8 mouse cellular contexts compared by ENCODE assay signal in the genomic region with DNA sequence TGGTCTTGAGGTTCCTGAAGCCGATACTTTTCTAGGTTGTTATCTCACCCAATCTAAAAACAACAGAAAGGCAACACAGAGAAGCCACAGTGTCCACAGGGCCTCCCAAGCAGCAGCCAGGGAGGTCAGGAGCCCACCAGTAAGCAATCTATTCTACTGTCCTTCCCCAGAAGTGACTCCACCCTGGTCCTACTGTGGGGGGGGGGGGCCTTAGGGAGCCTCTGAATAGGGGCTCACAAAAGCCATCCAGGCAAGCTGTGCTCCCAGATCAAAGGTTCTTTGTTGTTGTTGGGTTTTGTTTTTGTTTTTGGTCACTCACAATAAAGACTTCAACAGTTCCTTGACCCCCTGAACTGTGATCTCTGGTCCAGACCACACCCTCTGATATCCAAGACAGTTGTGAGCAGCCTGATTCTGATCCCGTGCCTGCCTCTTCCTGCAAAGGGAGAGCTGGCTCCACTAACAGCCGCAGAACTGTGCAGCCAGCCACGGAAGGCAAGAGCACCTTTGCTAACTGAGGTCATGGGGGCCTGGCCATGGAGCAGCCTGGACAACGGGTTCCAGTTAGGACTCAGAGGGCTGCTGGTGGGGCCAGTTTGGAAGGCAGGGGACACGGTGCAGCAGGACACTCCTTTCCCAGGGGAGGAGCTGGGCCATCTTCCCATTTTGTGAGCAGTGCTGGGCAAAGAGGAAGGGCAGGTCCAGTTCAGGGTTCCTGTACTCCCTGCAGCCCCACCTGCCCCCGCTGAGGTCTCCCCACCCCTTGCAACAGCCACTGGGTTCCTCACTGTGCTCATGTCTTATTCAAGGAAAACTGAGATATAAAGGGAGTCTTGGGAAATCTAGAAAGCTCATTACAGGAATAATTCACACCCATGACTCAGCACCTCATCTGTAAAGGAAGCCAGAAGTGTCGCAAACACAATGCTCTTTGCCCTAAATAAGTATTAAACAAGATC. TPM values are rescaled to one million over a fixed set of nuclear protein-coding genes. Genes with fewer than 3 reads are reported as not detected.
DNase-seq lines count a peak whose midpoint lies in the region; ATAC-seq lines count a peak whose summit lies in the region.

No protein-coding gene starts in this region.

- no peak overlapping the region for H3K4me2 ChIP-seq in midbrain, embryonic 11.5 days
- no peak overlapping the region for H3K4me2 ChIP-seq in midbrain, embryonic 15.5 days
- H3K4me2 ChIP-seq in limb, embryonic 15.5 days, result no peak overlapping the region

- no peak for DNase-seq in midbrain, embryonic 11.5 days (ENCODE audit: low spot score, missing footprints)
- no peak for DNase-seq in embryonic facial prominence, embryonic 10.5 days (ENCODE audit: low spot score)
- DNase-seq in skeletal muscle tissue, adult 2 months (ENCODE audit: low read depth, low spot score), result peak; percentile 59
- no peak for DNase-seq in layer of hippocampus, adult 18-20 months (ENCODE audit: low spot score in 2 of 2)
- no peak for DNase-seq in layer of hippocampus, adult 9-10 months (ENCODE audit: low spot score)

- H3K4me3 ChIP-seq in midbrain, embryonic 11.5 days (ENCODE audit: low read depth, low read length), result no peak overlapping the region
- no peak overlapping the region for H3K4me3 ChIP-seq in midbrain, embryonic 15.5 days
- no peak overlapping the region for H3K4me3 ChIP-seq in embryonic facial prominence, embryonic 10.5 days
- H3K4me3 ChIP-seq in limb, embryonic 15.5 days, result no peak overlapping the region

- WGBS in midbrain, embryonic 11.5 days, result 23% methylated on average over 8 of the region's 8 CpGs
- WGBS in midbrain, embryonic 15.5 days, result 22% methylated on average over 8 of the region's 8 CpGs
- WGBS in embryonic facial prominence, embryonic 10.5 days, result 21% methylated on average over 8 of the region's 8 CpGs
- WGBS in limb, embryonic 15.5 days, result 30% methylated on average over 8 of the region's 8 CpGs

- no peak overlapping the region for H3K27ac ChIP-seq in midbrain, embryonic 11.5 days (ENCODE audit: low read depth, low read length)
- H3K27ac ChIP-seq in midbrain, embryonic 15.5 days, result no peak overlapping the region
- peak overlapping the region; percentile 68; the same call in 1 of the 2 replicates for H3K27ac ChIP-seq in embryonic facial prominence, embryonic 10.5 days (replicated peaks)
- H3K27ac ChIP-seq in limb, embryonic 15.5 days, result peak overlapping the region; percentile 18; the same call in 1 of the 2 replicates

- ATAC-seq in midbrain, embryonic 11.5 days (ENCODE audit: low FRiP score), result 0 out of 2 replicates have a peak, but pooled peaks have one; percentile 46
- no peak for ATAC-seq in midbrain, embryonic 15.5 days (replicated peaks)
- peak; percentile 64 to 65; a peak in 3 of 4 replicates for ATAC-seq in hematopoietic stem cell, adult 5-6 weeks (replicated peaks in 1 of 2; ENCODE audit: insufficient read depth in 1 of 2, low FRiP score in 2 of 2, low TSS enrichment in 1 of 2, low read depth in 1 of 2, poor library complexity in 2 of 2, severe bottlenecking in 2 of 2)
- no peak for ATAC-seq in limb, embryonic 15.5 days (ENCODE audit: insufficient number of reproducible peaks, low FRiP score, low TSS enrichment, low read depth)

- H3K27me3 ChIP-seq in midbrain, embryonic 11.5 days (ENCODE audit: control insufficient read depth, insufficient read depth, low read length), result no peaks in the 10 kb centered on the region
- H3K27me3 ChIP-seq in midbrain, embryonic 15.5 days (replicated peaks), result no peaks in the 10 kb centered on the region
- peaks cover 16% of the 10 kb centered on the region; the same call in 1 of the 2 replicates for H3K27me3 ChIP-seq in embryonic facial prominence, embryonic 10.5 days (replicated peaks; ENCODE audit: low read depth, poor library complexity, severe bottlenecking)
- no peaks in the 10 kb centered on the region for H3K27me3 ChIP-seq in limb, embryonic 15.5 days

- no peak overlapping the region for H3K9ac ChIP-seq in midbrain, embryonic 11.5 days (ENCODE audit: low read length)
- no peak overlapping the region for H3K9ac ChIP-seq in midbrain, embryonic 15.5 days
- H3K9ac ChIP-seq in limb, embryonic 15.5 days, result no peak overlapping the region

- H3K4me1 ChIP-seq in midbrain, embryonic 11.5 days (ENCODE audit: control insufficient read depth, insufficient read depth, low read length), result peaks cover 6% of the 10 kb centered on the region; the same call in 1 of the 2 replicates
- no peaks in the 10 kb centered on the region for H3K4me1 ChIP-seq in midbrain, embryonic 15.5 days
- H3K4me1 ChIP-seq in embryonic facial prominence, embryonic 10.5 days, result peaks cover 40% of the 10 kb centered on the region
- H3K4me1 ChIP-seq in limb, embryonic 15.5 days, result peaks cover 5% of the 10 kb centered on the region

- H3K36me3 ChIP-seq in midbrain, embryonic 11.5 days (ENCODE audit: control insufficient read depth, insufficient read depth, low read length), result no peaks in the 10 kb centered on the region
- H3K36me3 ChIP-seq in midbrain, embryonic 15.5 days (replicated peaks), result no peaks in the 10 kb centered on the region
- H3K36me3 ChIP-seq in embryonic facial prominence, embryonic 10.5 days (replicated peaks), result no peaks in the 10 kb centered on the region
- no peaks in the 10 kb centered on the region for H3K36me3 ChIP-seq in limb, embryonic 15.5 days

- H3K9me3 ChIP-seq in midbrain, embryonic 11.5 days (ENCODE audit: control insufficient read depth, low read length), result no peaks in the 10 kb centered on the region
- H3K9me3 ChIP-seq in midbrain, embryonic 15.5 days, result no peaks in the 10 kb centered on the region
- no peaks in the 10 kb centered on the region for H3K9me3 ChIP-seq in embryonic facial prominence, embryonic 10.5 days
- no peaks in the 10 kb centered on the region for H3K9me3 ChIP-seq in limb, embryonic 15.5 days

RNA-seq across cellular contexts. Expression of a gene that starts 18.9 kb away (rescaled TPM):
- 43.1 and 45.0 TPM in 2 replicates for polyA plus RNA-seq in midbrain, embryonic 11.5 days (2014; fragmentation: Nextera tagmentation; extraction: Ambion mirVana)
- polyA plus RNA-seq in midbrain, embryonic 15.5 days (2015; fragmentation: Nextera tagmentation; extraction: Ambion mirVana), result 60.0 and 63.8 TPM in 2 replicates
- 44.6 and 55.2 TPM in 2 replicates for polyA plus RNA-seq in embryonic facial prominence, embryonic 10.5 days (2016; fragmentation: Nextera tagmentation; extraction: Ambion mirVana)
- 101 and 133 TPM in 2 replicates for total RNA-seq in hematopoietic stem cell, adult 5-6 weeks (2017)
- 139 and 155 TPM in 2 replicates for polyA plus RNA-seq in limb, embryonic 15.5 days (2015; fragmentation: Nextera tagmentation; extraction: Ambion mirVana)
- 10 to 100 TPM; 33.8 to 54.4 TPM for total RNA-seq in layer of hippocampus, adult 18-20 months (2021)

Comparison
In these comparisons a context has a peak if more than half of its experiments do, and no peak if none do; other contexts are left out.
1. ATAC-seq: peak in midbrain, embryonic 11.5 days (single experiment) and hematopoietic stem cell, adult 5-6 weeks (2 of 2); none in midbrain, embryonic 15.5 days (single experiment) and limb, embryonic 15.5 days (single experiment).
2. H3K27ac ChIP-seq: peak in embryonic facial prominence, embryonic 10.5 days (single experiment) and limb, embryonic 15.5 days (single experiment); none in midbrain, embryonic 11.5 days (single experiment) and midbrain, embryonic 15.5 days (single experiment).